ENCODE assay signal across 1 mouse cellular context in the genomic region with DNA sequence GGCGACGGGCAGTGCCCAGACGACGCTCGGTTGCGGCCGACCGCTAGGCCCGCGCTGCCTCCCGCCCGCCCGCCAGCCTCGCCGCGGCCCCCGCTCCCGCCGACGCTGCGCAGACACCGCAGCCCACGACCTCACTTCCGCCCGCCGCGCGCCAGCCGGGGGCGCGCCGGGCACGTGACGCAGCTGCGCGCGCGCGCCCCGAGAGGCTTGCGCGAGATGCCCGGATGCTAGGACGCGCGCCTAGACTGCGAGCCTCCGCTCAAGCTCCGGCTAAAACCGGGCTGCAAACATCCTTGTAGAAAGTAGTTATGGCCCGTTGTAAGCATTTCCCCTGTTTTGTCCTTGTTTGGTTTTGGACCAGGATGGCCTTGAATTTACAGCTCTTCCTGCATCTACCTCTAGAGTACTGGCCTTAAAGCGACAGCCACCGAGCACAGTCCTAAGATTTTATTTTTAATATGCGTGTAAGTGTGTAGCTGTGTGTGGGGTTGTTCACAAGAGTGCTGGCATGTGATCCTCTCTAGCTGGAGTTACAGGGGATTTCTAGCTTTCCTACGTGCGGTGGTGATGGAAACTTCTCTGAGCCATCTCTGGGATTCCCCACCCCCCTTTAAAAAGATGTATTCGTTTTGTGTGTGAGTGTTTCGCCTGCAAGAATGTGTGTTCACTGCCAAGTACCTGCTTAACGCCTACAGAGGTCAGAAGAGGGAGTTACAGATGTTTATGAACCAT.
TF ChIP-seq lines count a peak whose summit lies in the region.

Gene Fam168b, minus strand, starts transcription at position 179 of the 732 bp plus-strand sequence.

TF ChIP-seq in CH12.LX, 34 proteins besides CTCF, POLR2A, EP300 and RAD21 (continued from another document):
- TF ChIP-seq CHD2 (IDR thresholded peaks at IDR 0.05; ENCODE audit: low read length) = peak; percentile 57; the same call in 1 of the 2 replicates
- no peak for TF ChIP-seq GABPA (IDR thresholded peaks at IDR 0.05; ENCODE audit: insufficient replicate concordance, low read depth, low read length)
- TF ChIP-seq USF2 (conservative IDR thresholded peaks at IDR 0.05; ENCODE audit: low read depth, low read length) = peak; percentile 43; the same call in 1 of the 2 replicates
- TF ChIP-seq SMC3 (IDR thresholded peaks at IDR 0.05; ENCODE audit: low read depth, low read length) = no peak
- TF ChIP-seq MEF2A (IDR thresholded peaks at IDR 0.05; ENCODE audit: borderline replicate concordance, low read depth, low read length) = peak; percentile 27; the same call in 1 of the 2 replicates
- peak; percentile 18; the same call in 1 of the 2 replicates for TF ChIP-seq IRF4 (IDR thresholded peaks at IDR 0.05; ENCODE audit: low read depth, low read length)
- peak; percentile 83 for TF ChIP-seq MXI1 (IDR thresholded peaks at IDR 0.05; ENCODE audit: low read depth, low read length)
- 0 out of 2 replicates have a peak, but pooled peaks have one; percentile 22 for TF ChIP-seq UBTF (IDR thresholded peaks at IDR 0.05; ENCODE audit: low read depth, low read length)
- no peak for TF ChIP-seq TBP (conservative IDR thresholded peaks at IDR 0.05; ENCODE audit: low read depth, low read length)
- TF ChIP-seq RCOR1 (conservative IDR thresholded peaks at IDR 0.05; ENCODE audit: low read depth, low read length) = no peak; the same call in 1 of the 2 replicates
- peak; percentile 66 for TF ChIP-seq MAX (IDR thresholded peaks at IDR 0.05; ENCODE audit: low read length)
- TF ChIP-seq ZC3H11A (IDR thresholded peaks at IDR 0.05; ENCODE audit: low read depth, low read length) = no peak
- no peak for TF ChIP-seq ZNF384 (IDR thresholded peaks at IDR 0.05; ENCODE audit: low read depth, low read length)
- no peak for TF ChIP-seq JUN (IDR thresholded peaks at IDR 0.05; ENCODE audit: insufficient read depth, low read depth, low read length)
- peak; percentile 54; the same call in 1 of the 2 replicates for TF ChIP-seq ZMIZ1 (IDR thresholded peaks at IDR 0.05; ENCODE audit: low read depth, low read length)
- no peak; the same call in 1 of the 2 replicates for TF ChIP-seq POLR2AphosphoS2 (IDR thresholded peaks at IDR 0.05; ENCODE audit: low read depth, low read length)
- peak; percentile 89 for TF ChIP-seq USF1 (IDR thresholded peaks at IDR 0.05; ENCODE audit: low read depth, low read length)
- peak; percentile 80; the same call in 1 of the 2 replicates for TF ChIP-seq CHD1 (IDR thresholded peaks at IDR 0.05; ENCODE audit: low read depth, low read length)
- peak; percentile 97 for TF ChIP-seq BHLHE40 (IDR thresholded peaks at IDR 0.05; ENCODE audit: low read depth, low read length)
- peak; percentile 69; the same call in 1 of the 2 replicates for TF ChIP-seq KAT2A (IDR thresholded peaks at IDR 0.05; ENCODE audit: insufficient replicate concordance, low read length)
- TF ChIP-seq MAFK (IDR thresholded peaks at IDR 0.05; ENCODE audit: insufficient replicate concordance, low read length) = no peak
- no peak for TF ChIP-seq PAX5 (IDR thresholded peaks at IDR 0.05; ENCODE audit: low read length)
- no peak for TF ChIP-seq E2F4 (IDR thresholded peaks at IDR 0.05; ENCODE audit: insufficient replicate concordance, low read depth, low read length)
- TF ChIP-seq ZKSCAN1 (IDR thresholded peaks at IDR 0.05; ENCODE audit: borderline replicate concordance, low read depth, low read length) = no peak
- peak; percentile 75 for TF ChIP-seq ELF1 (IDR thresholded peaks at IDR 0.05; ENCODE audit: low read depth, low read length)
- TF ChIP-seq JUND (conservative IDR thresholded peaks at IDR 0.05; ENCODE audit: low read depth, low read length) = no peak; the same call in 1 of the 2 replicates
- peak; percentile 54; the same call in 1 of the 2 replicates for TF ChIP-seq ETS1 (conservative IDR thresholded peaks at IDR 0.05; ENCODE audit: low read depth, low read length)
- TF ChIP-seq TCF12 (IDR thresholded peaks at IDR 0.05; ENCODE audit: low read depth, low read length) = peak; percentile 78; the same call in 1 of the 2 replicates
- peak; percentile 84 for TF ChIP-seq NELFE (IDR thresholded peaks at IDR 0.05; ENCODE audit: low read depth, low read length)
- TF ChIP-seq MYC (IDR thresholded peaks at IDR 0.05; ENCODE audit: low read depth, low read length) = no peak
- peak; percentile 67 for TF ChIP-seq SIN3A (IDR thresholded peaks at IDR 0.05; ENCODE audit: low read length)
